Mouse (Mus musculus): ENCODE results near the gene Sgo2a. TPM values are rescaled to one million over a fixed set of nuclear protein-coding genes. Genes with fewer than 3 reads are reported as not detected.
"Not testable (repeated sequence)": the region's sequence is repeated elsewhere in the genome, so short reads cannot be mapped to it uniquely, and the experiment has no call there.

Gene Sgo2a
- total RNA-seq, 2 experiments from 2014 or later: 0.47 to 0.59 TPM

DNA sequence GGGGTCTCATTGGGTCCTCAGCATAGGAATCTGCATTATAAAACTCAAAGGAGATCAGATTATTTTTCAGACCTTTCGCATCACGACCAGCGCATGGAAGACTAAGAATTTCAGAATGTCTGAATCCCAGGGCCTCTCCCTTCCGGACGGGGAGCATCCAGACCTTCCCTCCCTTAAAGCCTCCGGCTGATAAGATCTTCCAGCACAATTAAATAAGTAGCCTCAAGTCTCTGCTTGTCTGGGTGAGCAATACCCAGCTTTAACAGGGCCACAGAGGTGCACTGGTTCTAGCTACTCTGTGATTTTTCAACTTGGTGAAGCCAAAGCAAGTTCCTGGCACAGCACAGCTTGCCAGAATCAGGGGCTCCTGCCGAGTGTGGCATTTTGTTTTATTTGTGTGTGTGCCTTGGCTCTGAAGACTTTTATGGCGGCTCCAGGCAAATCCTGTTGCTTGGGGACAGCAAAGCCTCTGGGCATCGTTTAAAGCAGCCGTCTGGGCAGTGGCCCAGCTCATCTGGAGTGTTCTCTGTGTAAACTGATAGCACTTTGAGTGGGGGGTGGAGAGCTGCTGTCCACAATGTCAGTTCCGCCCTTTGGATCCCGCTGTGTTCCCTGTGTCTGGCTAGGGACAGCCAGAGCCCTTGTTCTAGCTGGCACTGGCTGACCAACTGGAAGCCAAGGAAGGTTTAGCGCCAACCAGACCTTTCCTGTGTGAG lies 34.5 kb downstream of the Sgo2a start:
- DNase-seq (ENCODE audit: extremely low spot score in 1 of 2, low spot score in 1 of 2): peak; percentile 15 to 30

DNA sequence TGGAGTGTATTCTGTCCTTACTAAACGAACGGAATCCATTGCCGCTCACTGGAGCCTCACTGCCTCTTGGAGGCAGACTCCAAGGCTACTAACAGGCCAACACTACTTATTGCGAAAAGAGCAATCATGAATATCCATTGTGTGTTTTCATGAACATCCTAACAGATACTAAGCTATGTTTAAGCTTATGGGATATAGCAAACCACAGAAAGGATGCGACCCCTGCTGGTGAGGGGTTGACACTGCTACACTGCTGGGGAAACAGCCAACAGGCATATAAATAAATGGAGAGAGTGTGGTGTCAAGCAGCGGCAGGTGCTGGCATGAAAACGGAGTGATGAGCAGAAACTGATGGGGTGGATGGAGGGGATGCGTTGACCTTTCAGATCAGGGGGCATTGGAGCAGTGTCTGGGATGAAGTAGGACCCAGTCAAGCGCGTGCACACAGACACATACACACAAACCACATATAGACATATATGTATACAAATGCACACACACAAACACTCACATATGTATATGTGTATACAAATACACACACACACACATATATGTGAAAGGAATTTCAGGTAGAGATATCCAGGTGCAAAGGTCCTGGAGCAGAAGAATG lies 35.5 kb downstream of the Sgo2a start:
- DNase-seq (ENCODE audit: extremely low spot score in 1 of 2, low spot score in 1 of 2): peak in 1 of 2 experiments; percentile 48

DNA sequence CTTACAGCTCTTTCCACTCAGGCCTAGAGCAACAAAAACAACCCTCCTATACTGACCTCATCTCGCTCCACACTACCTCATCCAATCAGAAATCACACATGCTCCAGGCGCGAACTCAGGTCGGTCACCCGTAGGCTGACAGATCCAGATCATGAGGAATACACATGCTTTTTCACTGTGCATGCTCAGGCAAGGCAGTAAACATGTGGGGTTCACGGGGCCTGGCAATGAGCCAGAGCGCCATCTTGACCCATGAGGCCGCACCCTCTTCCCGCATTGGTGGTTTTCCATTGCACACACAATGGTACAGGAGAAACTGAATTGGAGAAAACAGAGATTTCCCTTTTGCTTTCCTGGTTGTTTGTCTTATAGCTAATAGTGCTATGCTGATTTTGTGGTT lies 41.5 kb downstream of the Sgo2a start:
- not testable (repeated sequence) for DNase-seq (ENCODE audit: extremely low spot score in 1 of 2, low spot score in 1 of 2)

- DNase-seq (ENCODE audit: extremely low spot score in 1 of 2, low spot score in 1 of 2): no peak
These were observed 49.3 kb downstream of the Sgo2a start for GRCm38 (mm10) chr1:58045076-58045475.

DNA sequence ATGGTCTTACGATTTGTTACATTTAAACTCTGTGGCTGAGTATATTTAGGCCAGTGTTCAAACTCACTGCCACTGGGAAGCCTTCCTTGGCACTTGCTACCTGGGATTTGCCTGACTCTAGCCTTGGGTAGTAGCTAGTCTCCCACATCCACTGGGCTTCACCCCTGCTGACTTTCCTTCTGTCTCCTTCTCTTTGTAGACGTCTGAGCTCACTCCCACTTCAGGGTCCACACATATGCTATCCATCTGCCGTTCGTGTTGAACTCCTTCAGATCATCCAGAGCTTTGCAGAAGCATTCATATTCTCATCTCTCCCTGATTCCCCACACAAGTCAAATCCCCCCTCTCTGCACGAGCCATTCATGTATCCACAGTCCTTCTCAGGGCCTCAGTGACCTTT lies 49.8 kb downstream of the Sgo2a start:
- no peak for DNase-seq (ENCODE audit: extremely low spot score in 1 of 2, low spot score in 1 of 2)

DNA sequence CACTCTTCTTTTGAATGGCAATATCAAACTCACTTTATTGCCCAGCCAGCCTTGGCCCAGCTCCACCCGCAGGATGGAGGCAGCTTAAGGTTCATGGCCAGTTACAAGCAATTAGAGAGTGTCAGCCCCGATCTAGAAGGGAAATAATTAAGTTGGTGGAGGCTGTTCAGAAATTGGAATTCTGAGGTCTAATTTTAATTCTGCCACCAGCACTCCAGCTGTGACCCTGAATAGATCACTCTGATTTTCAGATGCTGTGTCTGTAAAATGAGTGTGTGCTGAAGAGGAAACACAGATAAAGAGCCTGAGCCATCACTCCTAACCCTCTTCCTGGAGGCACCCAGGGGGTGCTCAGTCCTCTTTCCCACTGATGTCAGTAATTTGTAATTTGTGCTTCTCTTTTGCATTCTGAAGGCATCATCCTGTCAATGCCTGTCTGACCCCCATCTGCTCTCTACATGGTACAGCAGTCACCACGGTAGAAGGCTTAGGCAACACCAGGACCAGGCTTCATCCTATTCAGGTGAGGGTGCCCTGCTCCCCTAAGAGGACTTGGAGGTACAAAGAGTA lies 51.0 kb downstream of the Sgo2a start:
- no peak for DNase-seq (ENCODE audit: extremely low spot score in 1 of 2, low spot score in 1 of 2)

- DNase-seq (ENCODE audit: extremely low spot score in 1 of 2, low spot score in 1 of 2): no peak
These were observed 53.4 kb downstream of the Sgo2a start for GRCm38 (mm10) chr1:58049126-58049525.

GRCm38 (mm10) chr1:58055598-58055997 lies 59.8 kb downstream of the Sgo2a start:
- DNase-seq (ENCODE audit: extremely low spot score in 1 of 2, low spot score in 1 of 2): no peak

DNA sequence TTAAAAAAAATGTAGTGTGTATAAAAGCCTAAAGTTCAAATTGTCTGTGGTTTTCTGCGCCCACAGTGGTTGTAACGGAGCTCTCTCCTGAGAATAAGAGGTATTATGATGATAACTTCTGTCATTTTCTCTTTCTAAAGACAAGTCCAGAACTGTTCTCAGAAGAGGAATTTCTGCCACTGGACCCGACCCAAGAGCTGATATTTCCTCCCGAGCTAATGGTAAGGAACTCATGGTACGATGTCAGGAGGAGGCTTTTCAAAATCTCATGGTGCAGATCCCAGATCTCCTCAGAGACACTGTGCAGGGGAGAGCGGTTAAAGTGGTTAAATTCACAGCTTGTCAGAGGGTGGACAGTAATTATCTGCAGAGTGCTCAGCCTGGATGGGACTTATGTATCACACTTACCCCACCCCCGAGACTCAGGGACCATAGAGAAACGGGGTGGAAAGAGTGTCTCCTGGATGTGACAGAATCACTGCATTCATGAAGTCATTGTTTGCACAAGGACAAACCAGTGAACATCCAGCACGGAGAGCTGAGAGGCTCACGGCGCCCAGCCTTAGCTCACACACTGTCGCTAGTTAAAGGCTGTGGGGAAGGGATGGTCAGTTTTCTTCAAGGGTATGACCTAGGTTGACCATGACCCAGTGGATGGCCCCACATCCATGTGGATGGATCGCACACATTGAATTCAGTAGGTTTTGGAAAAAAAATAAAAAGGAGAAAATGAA lies 60.5 kb downstream of the Sgo2a start:
- DNase-seq (ENCODE audit: extremely low spot score in 1 of 2, low spot score in 1 of 2): no peak

- DNase-seq (ENCODE audit: extremely low spot score in 1 of 2, low spot score in 1 of 2): no peak
These were observed 61.2 kb downstream of the Sgo2a start for GRCm38 (mm10) chr1:58056939-58057338.

- DNase-seq (ENCODE audit: extremely low spot score in 1 of 2, low spot score in 1 of 2): no peak
These were observed 63.1 kb downstream of the Sgo2a start for GRCm38 (mm10) chr1:58058846-58059245.

- no peak for DNase-seq (ENCODE audit: extremely low spot score in 1 of 2, low spot score in 1 of 2)
These were observed 66.4 kb downstream of the Sgo2a start for GRCm38 (mm10) chr1:58062131-58062530.

DNA sequence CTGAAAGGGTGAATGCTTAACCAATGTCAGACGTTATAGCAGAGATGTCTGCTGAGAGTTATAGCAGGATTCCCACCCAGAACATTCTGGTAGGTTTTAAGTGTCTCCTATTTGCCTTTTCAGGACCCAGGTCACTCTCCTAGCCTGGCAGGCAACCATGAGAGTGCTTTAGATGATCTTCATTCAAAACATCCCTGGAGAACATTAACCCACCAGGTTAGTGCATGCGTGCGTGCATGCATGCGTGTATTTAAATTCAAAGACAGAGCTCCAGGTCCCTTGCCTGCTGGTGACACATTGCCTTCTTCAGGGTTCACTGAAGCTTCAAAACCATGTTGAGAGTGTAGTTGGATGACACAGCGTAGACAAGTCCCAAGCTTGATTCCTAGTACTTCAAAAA lies 69.4 kb downstream of the Sgo2a start:
- no peak for DNase-seq (ENCODE audit: extremely low spot score in 1 of 2, low spot score in 1 of 2)

GRCm38 (mm10) chr1:58065606-58066005 lies 69.8 kb downstream of the Sgo2a start:
- DNase-seq (ENCODE audit: extremely low spot score in 1 of 2, low spot score in 1 of 2): no peak

- DNase-seq (ENCODE audit: extremely low spot score in 1 of 2, low spot score in 1 of 2): no peak
These were observed 73.4 kb downstream of the Sgo2a start for GRCm38 (mm10) chr1:58069181-58069580.

DNA sequence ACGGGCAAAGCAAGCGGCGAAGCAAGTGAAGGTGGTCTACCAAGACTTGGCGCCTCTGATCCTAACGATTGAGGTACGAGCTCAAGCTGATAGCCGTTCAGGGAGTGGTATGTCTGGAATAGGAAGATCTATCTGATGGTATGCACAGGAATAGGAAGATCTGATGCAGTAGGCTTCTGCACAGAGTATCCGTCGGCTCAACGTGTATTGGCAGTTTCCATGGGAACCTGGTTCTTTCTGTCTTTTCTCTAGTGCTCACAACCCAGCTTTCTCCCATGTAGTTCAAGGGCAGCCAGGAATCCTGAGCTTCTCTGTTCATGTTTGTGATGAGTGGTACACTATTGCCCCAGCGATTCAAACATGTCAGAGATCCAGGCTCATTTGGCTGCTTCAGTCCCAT lies 74.3 kb downstream of the Sgo2a start:
- DNase-seq (ENCODE audit: extremely low spot score in 1 of 2, low spot score in 1 of 2): no peak

DNA sequence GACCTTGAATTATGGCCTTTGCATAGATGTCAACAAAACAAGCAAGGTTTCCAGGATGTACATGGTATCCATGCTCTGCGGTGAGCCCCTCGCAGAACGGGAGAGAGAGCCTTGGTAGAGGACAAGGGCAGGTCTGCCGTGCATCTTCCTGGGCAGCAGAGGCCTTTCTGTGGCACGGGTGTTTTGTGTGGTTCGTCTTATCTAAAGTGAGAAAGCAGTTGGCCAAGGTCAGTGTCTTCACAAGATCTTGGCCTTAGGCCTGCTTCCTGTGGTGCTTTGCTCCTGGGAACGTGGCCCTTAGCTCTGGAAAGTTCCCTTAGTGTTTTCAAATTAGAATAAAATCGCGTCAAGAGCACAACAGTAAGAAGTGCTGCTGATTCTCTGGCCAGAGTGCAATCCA lies 75.2 kb downstream of the Sgo2a start:
- no peak for DNase-seq (ENCODE audit: extremely low spot score in 1 of 2, low spot score in 1 of 2)

DNA sequence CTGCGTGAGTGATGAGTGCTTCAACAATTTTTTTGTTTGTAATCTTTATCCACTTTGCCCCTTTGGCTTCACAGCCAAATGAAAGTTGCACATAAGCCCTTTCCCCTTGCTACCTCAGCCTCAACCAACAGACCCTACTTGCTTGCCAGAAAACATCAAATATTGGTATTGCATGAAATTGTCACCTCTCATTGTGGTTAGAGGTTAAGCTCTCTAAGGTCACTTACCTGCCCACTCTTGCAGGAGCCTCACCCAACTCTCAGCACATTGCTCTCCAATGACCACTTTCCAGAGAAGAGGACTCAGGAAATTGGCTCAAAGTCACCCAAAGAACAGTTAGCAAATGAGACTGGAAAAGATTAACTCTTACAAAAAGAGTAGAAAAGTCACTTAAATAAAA lies 75.7 kb downstream of the Sgo2a start:
- no peak for DNase-seq (ENCODE audit: extremely low spot score in 1 of 2, low spot score in 1 of 2)

DNA sequence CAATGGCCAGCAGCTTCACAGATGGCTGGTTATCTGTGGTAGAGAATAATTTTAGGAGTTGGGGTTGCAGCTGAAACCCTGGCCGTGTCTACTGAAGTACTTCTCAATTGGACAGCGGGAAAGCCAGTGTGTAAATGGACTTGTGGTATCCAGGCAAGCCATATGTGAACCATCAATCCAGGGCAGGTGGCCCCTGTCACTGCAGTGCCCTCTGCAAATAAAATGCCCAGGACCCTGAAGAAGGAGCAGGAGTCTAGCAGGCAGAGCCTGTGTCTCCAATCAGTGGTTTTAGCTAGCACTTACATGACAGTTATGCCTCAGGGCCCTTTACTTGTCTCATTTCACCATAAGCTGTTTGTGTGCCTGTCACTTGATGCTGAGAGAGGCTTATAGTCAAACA lies 76.6 kb downstream of the Sgo2a start:
- no peak for DNase-seq (ENCODE audit: extremely low spot score in 1 of 2, low spot score in 1 of 2)

GRCm38 (mm10) chr1:58072991-58073730 lies 77.4 kb downstream of the Sgo2a start:
- DNase-seq (ENCODE audit: extremely low spot score in 1 of 2, low spot score in 1 of 2): no peak

DNA sequence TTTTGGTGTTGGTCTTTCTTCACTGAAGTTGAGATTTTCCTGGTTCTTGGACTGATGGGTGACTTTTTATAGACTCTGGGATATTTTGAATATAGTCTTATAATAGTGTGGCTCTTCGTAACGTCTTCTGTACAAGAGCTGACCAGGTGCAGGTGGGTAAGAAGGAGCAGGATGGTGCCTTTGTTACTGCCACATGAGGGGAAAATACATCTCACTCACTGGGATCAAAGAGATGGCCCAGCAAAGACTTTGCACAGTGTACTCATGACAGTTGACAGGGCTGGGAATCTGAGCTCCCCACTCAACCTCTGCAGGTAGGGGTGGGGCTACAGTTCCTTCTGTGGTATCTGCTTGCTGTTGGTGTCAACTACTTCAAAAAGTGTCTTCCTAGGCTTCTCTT lies 78.5 kb downstream of the Sgo2a start:
- no peak for DNase-seq (ENCODE audit: extremely low spot score in 1 of 2, low spot score in 1 of 2)

All from layer of hippocampus, postnatal 25 days (tissue).